12 mouse cellular contexts compared by ENCODE assay signal in genomic region chr9:98726638-98727037, GRCm38 (mm10).
A peak's percentile ranks its signal among the peaks of the same experiment; 100 is the strongest.
DNase-seq lines count a peak whose midpoint lies in the region; ATAC-seq and TF ChIP-seq lines count a peak whose summit lies in the region.
"Had no signal": no experiment of that assay in that cellular context is flagged by ENCODE, and none has a peak within 500 bp of the region (broad histone marks: within the 10 kb centered on the region; RNA-seq: fewer than 3 reads in every experiment).

No protein-coding gene starts in this region.

- ATAC-seq in lung, embryonic 15.5 days (ENCODE audit: borderline replicate concordance, extremely low read depth, low FRiP score, low TSS enrichment), result no peak
- ATAC-seq in common myeloid progenitor, adult 5-6 weeks (replicated peaks; ENCODE audit: low read depth, poor library complexity, severe bottlenecking), result peak; percentile 47; the same call in 1 of the 2 replicates
- ATAC-seq in granulocyte monocyte progenitor cell, adult 5-6 weeks (replicated peaks; ENCODE audit: poor library complexity, severe bottlenecking), result 0 out of 2 replicates have a peak, but pooled peaks have one; percentile 17
- peak; percentile 31; the same call in 1 of the 2 replicates for ATAC-seq in megakaryocyte progenitor cell, adult 5-6 weeks (replicated peaks; ENCODE audit: poor library complexity)
- ATAC-seq: forebrain, postnatal 0 days had no signal

- no peaks in the 10 kb centered on the region for H3K9me3 ChIP-seq in lung, embryonic 15.5 days
- H3K9me3 ChIP-seq: embryonic facial prominence, embryonic 12.5 days had no signal

- H3K9ac ChIP-seq in lung, embryonic 15.5 days, result no peak overlapping the region
- H3K9ac ChIP-seq: embryonic facial prominence, embryonic 12.5 days; forebrain, postnatal 0 days had no signal

- H3K27ac ChIP-seq in lung, embryonic 15.5 days, result 0 out of 2 replicates have a peak overlapping the region, but pooled peaks have one; percentile 83
- no peak overlapping the region for H3K27ac ChIP-seq in layer of hippocampus, adult 2 months
- H3K27ac ChIP-seq: macrophage had no signal

- H3K4me2 ChIP-seq in lung, embryonic 15.5 days, result no peak overlapping the region
- H3K4me2 ChIP-seq: embryonic facial prominence, embryonic 12.5 days had no signal

- no peaks in the 10 kb centered on the region for H3K27me3 ChIP-seq in lung, embryonic 15.5 days
- H3K27me3 ChIP-seq: embryonic facial prominence, embryonic 12.5 days had no signal

- no peaks in the 10 kb centered on the region for H3K36me3 ChIP-seq in lung, embryonic 15.5 days
- H3K36me3 ChIP-seq: embryonic facial prominence, embryonic 12.5 days had no signal

- peaks cover 15% of the 10 kb centered on the region; the same call in 1 of the 2 replicates for H3K4me1 ChIP-seq in lung, embryonic 15.5 days

- DNase-seq in lung, postnatal 36 days, result no peak
- DNase-seq in layer of hippocampus, adult 2 months (ENCODE audit: low spot score in 2 of 2), result no peak
- no peak for DNase-seq in gastrocnemius, postnatal 4 days (ENCODE audit: low spot score in 2 of 2)
- no peak for DNase-seq in spleen, postnatal 10 days (ENCODE audit: low spot score in 2 of 2)
- DNase-seq: forebrain, postnatal 0 days; kidney, postnatal 14 days had no signal

- no peak for TF ChIP-seq CTCF in layer of hippocampus, adult 2 months (conservative IDR thresholded peaks at IDR 0.05)

- 28% methylated on average over 5 of the region's 5 CpGs for WGBS in lung, embryonic 15.5 days

- H3K4me3 ChIP-seq in lung, embryonic 15.5 days, result no peak overlapping the region
- H3K4me3 ChIP-seq in layer of hippocampus, adult 2 months, result no peak overlapping the region
- H3K4me3 ChIP-seq: embryonic facial prominence, embryonic 12.5 days had no signal
